In genomic region chr17:73995907-73996645, GRCm38 (mm10) we compare ENCODE assay signal across 18 mouse cellular contexts. TPM values are rescaled to one million over a fixed set of nuclear protein-coding genes. Genes with fewer than 3 reads are reported as not detected.
"Had no signal": no experiment of that assay in that cellular context is flagged by ENCODE, and none has a peak within 500 bp of the region (broad histone marks: within the 10 kb centered on the region; RNA-seq: fewer than 3 reads in every experiment).

No protein-coding gene starts in this region.

- H3K9ac ChIP-seq: liver, embryonic 13.5 days; liver, postnatal 0 days; lung, embryonic 15.5 days; neural tube, embryonic 13.5 days had no signal

- H3K27ac ChIP-seq: kidney, postnatal 0 days; layer of hippocampus, adult 2 months; liver, embryonic 13.5 days; lung, embryonic 15.5 days; macrophage; neural tube, embryonic 13.5 days had no signal

- DNase-seq: kidney, postnatal 4 days; left cerebral cortex, postnatal 4 days; liver, embryonic 13.5 days; liver, postnatal 0 days; lung, postnatal 14 days; retina, postnatal 1 day; right cerebral cortex, postnatal 4 days; thymus, postnatal 36 days had no signal

- H3K9me3 ChIP-seq: liver, embryonic 13.5 days; lung, embryonic 15.5 days; neural tube, embryonic 13.5 days had no signal

- H3K4me2 ChIP-seq: liver, embryonic 13.5 days; lung, embryonic 15.5 days; midbrain, embryonic 11.5 days; neural tube, embryonic 13.5 days had no signal

- H3K4me3 ChIP-seq: layer of hippocampus, adult 2 months; liver, embryonic 13.5 days; lung, embryonic 15.5 days; megakaryocyte, embryonic 14.5 days; neural tube, embryonic 13.5 days had no signal

- H3K27me3 ChIP-seq: liver, embryonic 13.5 days; lung, embryonic 15.5 days; megakaryocyte, embryonic 14.5 days; neural tube, embryonic 13.5 days had no signal

- ATAC-seq: liver, postnatal 0 days; midbrain, embryonic 16.5 days had no signal

- H3K36me3 ChIP-seq: liver, embryonic 13.5 days; lung, embryonic 15.5 days; neural tube, embryonic 13.5 days had no signal

- H3K4me1 ChIP-seq: liver, embryonic 13.5 days; lung, embryonic 15.5 days; megakaryocyte, embryonic 14.5 days; neural tube, embryonic 13.5 days had no signal

RNA-seq across cellular contexts. Expression of gene Srd5a2, which starts 51.6 kb away (rescaled TPM):
- total RNA-seq: layer of hippocampus, adult 2 months; left cerebral cortex, postnatal 4 days had no signal
- polyA plus RNA-seq: liver, embryonic 13.5 days; liver, postnatal 0 days; lung, embryonic 15.5 days; macrophage; midbrain, embryonic 11.5 days; midbrain, embryonic 16.5 days; stomach, embryonic 16.5 days; thymus, postnatal 0 days had no signal
